Mouse (Mus musculus) kidney, embryonic 14.5 days (tissue): ENCODE data around the gene Hsd17b13. TPM values are rescaled to one million over a fixed set of nuclear protein-coding genes. Genes with fewer than 3 reads are reported as not detected.
A peak's percentile ranks its signal among the peaks of the same experiment; 100 is the strongest.

ENCODE experiments used
- ATAC-seq: fragments of 200-750 bp; cut with Nextera tagmentation; 2 replicates; pipeline ENCODE4 v1.8.0; 2017; ENCODE audit warnings: moderate number of reproducible peaks, mild to moderate bottlenecking, moderate TSS enrichment, moderate library complexity; ENCODE audit not compliant: low FRiP score, low TSS enrichment
- H3K27ac ChIP-seq: fragments of 300-500 bp; sonication (generic); 2 replicates; pipeline ENCODE4 v1.5.1; 2014; ENCODE audit warnings: low read depth, mild to moderate bottlenecking, low read length, moderate library complexity, mixed read lengths
- H3K27me3 ChIP-seq: fragments of 300-500 bp; sonication (generic); 2 replicates; pipeline ENCODE4 v1.6.1; 2014; ENCODE audit warnings: mild to moderate bottlenecking, low read length; ENCODE audit not compliant: control insufficient read depth, insufficient read depth
- H3K36me3 ChIP-seq: fragments of 300-500 bp; sonication (generic); 2 replicates; pipeline ENCODE4 v1.6.1; 2014; ENCODE audit warnings: low read length, mixed read lengths; ENCODE audit not compliant: control insufficient read depth, insufficient read depth
- H3K4me1 ChIP-seq: fragments of 300-500 bp; sonication (generic); 2 replicates; pipeline ENCODE4 v1.6.1; 2014; ENCODE audit warnings: low read length, mixed read lengths; ENCODE audit not compliant: control insufficient read depth, insufficient read depth
- H3K4me2 ChIP-seq: fragments of 300-500 bp; sonication (generic); replicated peaks from 2 replicates; pipeline ENCODE4 v1.6.1; 2014; ENCODE audit warnings: low read depth, mild to moderate bottlenecking, low read length
- H3K4me3 ChIP-seq: fragments of 300-500 bp; sonication (generic); 2 replicates; pipeline ENCODE4 v1.5.1; 2014; ENCODE audit warnings: mild to moderate bottlenecking, low read length
- H3K9ac ChIP-seq: fragments of 300-500 bp; sonication (generic); 2 replicates; pipeline ENCODE4 v1.6.1; 2014; ENCODE audit warnings: low read depth, mild to moderate bottlenecking, low read length, moderate library complexity
- H3K9me3 ChIP-seq: fragments of 300-500 bp; sonication (generic); 2 replicates; pipeline ENCODE4 v1.6.1; 2016; ENCODE audit warnings: low read length; ENCODE audit not compliant: control insufficient read depth
- WGBS: fragments of 180-500 bp; shearing (Covaris S2); extraction: QIAGEN DNeasy Blood & Tissue Kit; methylation state at CpG from one replicate; pipeline ENCODE4 v1.1.7; 2014; 5-methylcytosine and 5-hydroxymethylcytosine counted together
- polyA plus RNA-seq: library from polyadenylated mRNA; unstranded; fragments of >200 nt; fragmentation: Nextera tagmentation; extraction: Ambion mirVana; gene quantifications from 2 replicates; pipeline ENCODE4 v1.2.1, GENCODE M21; 2014

Hsd17b13 gene
- polyA plus RNA-seq, 1 experiment from 2014 or later, result not detected

DNA sequence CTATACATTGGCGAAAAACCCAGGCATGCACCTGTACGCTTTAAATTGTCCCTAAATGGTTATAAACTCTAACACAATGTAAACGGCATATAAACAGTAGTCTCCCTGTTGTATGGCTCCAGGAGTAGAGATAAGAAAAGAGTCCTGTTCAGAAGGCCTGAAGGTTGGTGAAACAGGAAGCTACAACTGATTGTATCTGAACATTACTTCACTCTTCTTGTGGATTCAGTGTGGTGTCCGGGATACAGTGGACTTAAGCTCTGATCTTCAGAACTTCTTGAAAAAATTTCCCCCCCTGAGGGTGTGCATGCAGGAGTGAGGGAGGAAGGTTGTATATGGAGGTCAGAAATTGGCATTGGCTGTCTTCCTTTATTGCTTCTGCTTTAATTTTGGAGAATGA is 57.7 kb downstream of the Hsd17b13 start:
- H3K27me3 ChIP-seq, result no peaks in the 10 kb centered on the region
- H3K4me1 ChIP-seq, result no peaks in the 10 kb centered on the region
- H3K27ac ChIP-seq, result no peak overlapping the region
- no peaks in the 10 kb centered on the region for H3K9me3 ChIP-seq
- no peak for ATAC-seq
- WGBS, result 80% methylated on average over 4 of the region's 4 CpGs
- no peak overlapping the region for H3K4me3 ChIP-seq
- H3K36me3 ChIP-seq, result no peaks in the 10 kb centered on the region
- no peak overlapping the region for H3K4me2 ChIP-seq
- H3K9ac ChIP-seq, result no peak overlapping the region

- Histone ChIP-seq H3K27me3 (no peaks in the 10 kb centered on the region), H3K9me3 (no peaks in the 10 kb centered on the region), H3K9ac (no peak overlapping the region), H3K4me2 (no peak overlapping the region), H3K27ac (no peak overlapping the region), H3K4me3 (no peak overlapping the region), H3K4me1 (no peaks in the 10 kb centered on the region), H3K36me3 (no peaks in the 10 kb centered on the region)
- no peak for ATAC-seq
- WGBS, result 67% methylated on average over 3 of the region's 3 CpGs
Observed at GRCm38 (mm10) chr5:103918233-103918632, 59.0 kb downstream of the Hsd17b13 start.

DNA sequence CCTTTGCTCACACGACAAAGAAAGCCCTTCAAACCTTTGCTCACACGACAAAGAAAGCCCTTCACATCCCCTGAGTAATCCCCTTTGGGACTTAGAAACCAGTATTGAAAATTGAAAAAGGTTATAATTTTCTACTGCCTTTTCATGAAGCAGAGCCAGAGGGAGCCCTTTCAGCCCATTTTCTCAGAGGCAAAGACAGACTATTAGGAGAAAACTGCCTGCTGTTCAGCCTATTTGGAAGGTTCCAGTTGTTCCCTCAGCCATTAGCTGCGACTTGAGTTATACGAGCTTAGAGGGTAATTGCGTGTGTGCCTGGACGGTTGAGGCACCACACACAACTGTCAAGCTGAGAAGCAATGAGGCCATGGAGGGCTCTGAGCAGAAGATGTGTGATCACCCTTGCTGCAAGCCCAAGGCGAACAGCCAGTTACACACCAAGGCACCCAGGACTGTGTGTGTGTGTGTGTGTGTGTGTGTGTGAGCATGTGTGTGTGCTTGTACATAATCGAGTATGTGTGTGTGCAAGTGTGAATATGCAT is 59.8 kb downstream of the Hsd17b13 start:
- H3K9me3 ChIP-seq, result no peaks in the 10 kb centered on the region
- H3K27me3 ChIP-seq, result no peaks in the 10 kb centered on the region
- H3K4me1 ChIP-seq, result no peaks in the 10 kb centered on the region
- no peak overlapping the region for H3K27ac ChIP-seq
- ATAC-seq, result no peak
- H3K4me2 ChIP-seq, result no peak overlapping the region
- H3K9ac ChIP-seq, result no peak overlapping the region
- no peaks in the 10 kb centered on the region for H3K36me3 ChIP-seq
- 55% methylated on average over 8 of the region's 8 CpGs for WGBS
- H3K4me3 ChIP-seq, result no peak overlapping the region

GRCm38 (mm10) chr5:103916595-103917356 is 60.4 kb downstream of the Hsd17b13 start:
- H3K4me2 ChIP-seq, result no peak overlapping the region
- H3K4me3 ChIP-seq, result no peak overlapping the region
- no peaks in the 10 kb centered on the region for H3K9me3 ChIP-seq
- WGBS, result 66% methylated on average over 12 of the region's 12 CpGs
- H3K36me3 ChIP-seq, result no peaks in the 10 kb centered on the region
- 0 out of 2 replicates have a peak, but pooled peaks have one; percentile 49 for ATAC-seq
- no peaks in the 10 kb centered on the region for H3K27me3 ChIP-seq
- no peak overlapping the region for H3K27ac ChIP-seq
- H3K9ac ChIP-seq, result no peak overlapping the region
- H3K4me1 ChIP-seq, result no peaks in the 10 kb centered on the region

DNA sequence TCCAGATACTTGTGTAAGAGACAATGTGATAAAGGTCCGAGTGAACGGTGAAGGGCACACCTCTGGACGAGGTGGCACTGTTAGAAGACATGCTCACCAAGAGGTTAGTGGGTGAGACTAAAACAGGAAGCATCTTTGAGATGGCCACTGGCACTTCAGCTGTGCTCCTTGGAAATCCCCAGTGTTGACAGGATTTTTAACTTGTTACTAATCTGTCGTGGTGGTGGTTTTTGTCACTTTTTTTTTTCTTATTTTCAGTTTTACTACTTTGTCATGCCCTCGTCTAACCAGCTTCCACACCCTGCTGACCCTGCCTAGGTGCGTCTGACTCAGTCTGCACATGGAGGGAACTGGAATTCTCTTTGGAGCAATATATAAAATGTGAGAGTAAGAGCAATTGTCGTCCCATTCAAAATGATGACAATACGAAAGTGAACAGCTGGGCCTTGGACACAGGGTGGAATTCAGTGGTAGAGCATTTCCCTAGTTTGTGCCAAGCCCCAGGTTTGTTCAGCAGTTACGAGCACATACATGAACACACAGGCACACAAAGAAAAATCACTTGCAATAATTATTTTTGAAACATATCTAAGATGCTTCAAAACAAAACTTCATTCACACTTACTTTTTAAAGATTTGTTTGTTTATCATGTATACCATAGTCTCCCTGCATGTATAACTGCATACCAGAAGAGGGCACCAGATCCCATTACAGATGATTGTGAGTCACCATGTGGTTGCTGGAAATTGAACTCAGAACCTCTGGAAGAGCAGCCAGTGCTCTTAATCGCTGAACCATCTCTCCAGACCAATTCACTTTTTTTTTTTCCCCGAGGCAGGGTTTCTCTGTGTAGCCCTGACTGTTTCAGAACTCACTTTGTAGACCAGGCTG is 62.6 kb downstream of the Hsd17b13 start:
- Histone ChIP-seq H3K9ac (no peak overlapping the region), H3K36me3 (no peaks in the 10 kb centered on the region), H3K4me1 (peaks cover 6% of the 10 kb centered on the region; the same call in 1 of the 2 replicates), H3K4me2 (no peak overlapping the region), H3K27ac (no peak overlapping the region), H3K27me3 (no peaks in the 10 kb centered on the region), H3K9me3 (no peaks in the 10 kb centered on the region), H3K4me3 (no peak overlapping the region)
- ATAC-seq, result no peak
- WGBS, result 72% methylated on average over 11 of the region's 11 CpGs

- WGBS, result 64% methylated on average over 4 of the region's 4 CpGs
- H3K4me1 ChIP-seq, result peaks cover 6% of the 10 kb centered on the region; the same call in 1 of the 2 replicates
- no peak for ATAC-seq
- no peak overlapping the region for H3K27ac ChIP-seq
- H3K4me3 ChIP-seq, result no peak overlapping the region
- H3K9ac ChIP-seq, result no peak overlapping the region
- no peaks in the 10 kb centered on the region for H3K9me3 ChIP-seq
- H3K36me3 ChIP-seq, result no peaks in the 10 kb centered on the region
- H3K27me3 ChIP-seq, result no peaks in the 10 kb centered on the region
- H3K4me2 ChIP-seq, result no peak overlapping the region
Observed at GRCm38 (mm10) chr5:103913150-103913549, 64.1 kb downstream of the Hsd17b13 start.

GRCm38 (mm10) chr5:103911555-103911954 is 65.7 kb downstream of the Hsd17b13 start:
- no peaks in the 10 kb centered on the region for H3K27me3 ChIP-seq
- H3K4me2 ChIP-seq, result peak overlapping the region; percentile 75
- H3K4me3 ChIP-seq, result 0 out of 2 replicates have a peak overlapping the region, but pooled peaks have one; percentile 90
- WGBS, result 87% methylated on average over 5 of the region's 5 CpGs
- no peaks in the 10 kb centered on the region for H3K36me3 ChIP-seq
- H3K9ac ChIP-seq, result no peak overlapping the region
- H3K9me3 ChIP-seq, result no peaks in the 10 kb centered on the region
- H3K4me1 ChIP-seq, result peaks cover 6% of the 10 kb centered on the region; the same call in 1 of the 2 replicates
- H3K27ac ChIP-seq, result no peak overlapping the region
- no peak for ATAC-seq

DNA sequence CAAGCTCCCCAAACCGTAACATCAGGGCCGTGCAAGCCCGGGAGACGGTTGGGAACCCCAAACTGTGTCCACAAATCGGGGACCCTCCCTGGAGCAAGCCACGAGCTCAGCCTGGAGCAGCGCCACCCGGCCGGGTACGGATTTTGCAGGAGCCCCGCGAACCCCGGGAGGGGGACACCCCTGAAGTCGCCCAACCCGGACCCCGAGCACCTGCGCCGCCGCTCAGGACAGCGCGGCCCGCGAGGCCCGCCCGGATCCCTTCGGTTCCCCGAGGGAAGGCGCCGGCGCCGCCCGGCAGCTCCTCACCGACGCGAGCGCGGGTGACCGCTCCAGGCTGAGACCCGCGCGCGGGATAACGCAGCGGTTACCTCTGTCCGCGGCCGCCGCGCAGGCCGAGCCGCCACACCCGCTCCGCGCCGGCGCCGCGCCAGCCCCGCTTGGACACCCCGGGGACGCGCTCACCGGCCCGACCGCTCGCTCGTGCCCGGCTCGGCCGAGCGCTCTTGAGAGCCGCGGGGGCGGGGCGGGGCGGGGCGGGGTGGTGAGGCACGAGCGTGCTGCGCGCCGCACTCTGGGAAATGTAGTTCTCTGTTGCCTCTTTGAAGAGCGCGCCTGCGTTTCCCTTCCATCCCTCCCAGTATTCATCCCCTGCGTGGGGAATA is 66.3 kb downstream of the Hsd17b13 start, which contains the start of gene Klhl8:
TSS of gene Klhl8 (minus strand) at position 512 of the 662 bp plus-strand sequence.
- peak; percentile 98 for ATAC-seq
- peak within 1 kb of the TSS; percentile 90 for H3K4me3 ChIP-seq
- peak within 1 kb of the TSS; percentile 75 for H3K4me2 ChIP-seq
- no peaks in the 10 kb centered on the region for H3K27me3 ChIP-seq
- H3K36me3 ChIP-seq, result no peaks in the 10 kb centered on the region
- H3K4me1 ChIP-seq, result peaks cover 6% of the 10 kb centered on the region; the same call in 1 of the 2 replicates
- WGBS, result under 1% methylated on average over 61 of the region's 86 CpGs
- peak within 1 kb of the TSS; percentile 87 for H3K9ac ChIP-seq
- no peak within 1 kb of the TSS for H3K27ac ChIP-seq
- H3K9me3 ChIP-seq, result no peaks in the 10 kb centered on the region
